Mouse (Mus musculus): ENCODE results near the gene Rln1.

GRCm38 (mm10) chr19:29370112-29370511 lies 35.6 kb upstream of the Rln1 start:
- no peak for TF ChIP-seq CTCF (IDR thresholded peaks at IDR 0.05)
- TF ChIP-seq EP300 (IDR thresholded peaks at IDR 0.05; ENCODE audit: insufficient read depth, low read depth, low read length), result no peak
- TF ChIP-seq POLR2A (IDR thresholded peaks at IDR 0.05; ENCODE audit: insufficient read depth, low read depth, low read length), result no peak

Data from heart, adult 2 months (tissue).